Mouse (Mus musculus) liver, embryonic 11.5 days (tissue): ENCODE data around the gene Eml6. TPM values are rescaled to one million over a fixed set of nuclear protein-coding genes. Genes with fewer than 3 reads are reported as not detected.
"Not testable (repeated sequence)": the region's sequence is repeated elsewhere in the genome, so short reads cannot be mapped to it uniquely, and the experiment has no call there.

Experiments used
- ATAC-seq: fragments of 200-750 bp; cut with Nextera tagmentation; replicated peaks from 2 replicates; pipeline ENCODE4 v1.8.0; 2017; ENCODE audit warnings: moderate number of reproducible peaks, mild to moderate bottlenecking, moderate TSS enrichment, moderate library complexity; ENCODE audit not compliant: low FRiP score
- DNase-seq: peaks from one replicate; pipeline ENCODE4 v3.0.0-alpha.2; 2017; ENCODE audit warnings: low spot score
- H3K27ac ChIP-seq: fragments of 300-500 bp; sonication (generic); 2 replicates; pipeline ENCODE4 v1.5.1; 2014; ENCODE audit warnings: mild to moderate bottlenecking, low read depth, low read length, control low read depth
- H3K27me3 ChIP-seq: fragments of 300-500 bp; sonication (generic); replicated peaks from 2 replicates; pipeline ENCODE4 v1.6.1; 2014; ENCODE audit warnings: low read length, mixed read lengths; ENCODE audit not compliant: control insufficient read depth, insufficient read depth
- H3K36me3 ChIP-seq: fragments of 300-500 bp; sonication (generic); 2 replicates; pipeline ENCODE4 v1.6.1; 2014; ENCODE audit warnings: mild to moderate bottlenecking, low read length, moderate library complexity, mixed read lengths; ENCODE audit not compliant: control insufficient read depth, insufficient read depth
- H3K4me1 ChIP-seq: fragments of 300-500 bp; sonication (generic); replicated peaks from 2 replicates; pipeline ENCODE4 v1.6.1; 2014; ENCODE audit warnings: low read length, mixed read lengths; ENCODE audit not compliant: control insufficient read depth, insufficient read depth
- H3K4me2 ChIP-seq: fragments of 300-500 bp; sonication (generic); 2 replicates; pipeline ENCODE4 v1.6.1; 2014; ENCODE audit warnings: mild to moderate bottlenecking, control low read depth, moderate library complexity
- H3K4me3 ChIP-seq: fragments of 300-500 bp; sonication (generic); 2 replicates; pipeline ENCODE4 v1.5.1; 2014; ENCODE audit warnings: low read depth, low read length, control low read depth
- H3K9ac ChIP-seq: fragments of 300-500 bp; sonication (generic); 2 replicates; pipeline ENCODE4 v1.6.1; 2014; ENCODE audit warnings: low read depth, low read length, control low read depth
- H3K9me3 ChIP-seq: fragments of 300-500 bp; sonication (generic); 2 replicates; pipeline ENCODE4 v1.6.1; 2016; ENCODE audit warnings: low read length, inconsistent platforms, mixed read lengths; ENCODE audit not compliant: control insufficient read depth
- WGBS: fragments of 180-500 bp; shearing (Covaris S2); extraction: QIAGEN DNeasy Blood & Tissue Kit; methylation state at CpG from one replicate; pipeline ENCODE4 v1.1.7; 2014; 5-methylcytosine and 5-hydroxymethylcytosine counted together
- polyA plus RNA-seq: library from polyadenylated mRNA; unstranded; fragments of >200 nt; fragmentation: Nextera tagmentation; extraction: Ambion mirVana; gene quantifications from 2 replicates; pipeline ENCODE4 v1.2.1, GENCODE M21; 2014

The Eml6 gene
- polyA plus RNA-seq, 1 experiment from 2014 or later: 0.22 TPM

- no peak for ATAC-seq
- no peak overlapping the region for H3K27ac ChIP-seq
- no peak overlapping the region for H3K4me3 ChIP-seq
- no peak overlapping the region for H3K4me2 ChIP-seq
- no peaks in the 10 kb centered on the region for H3K4me1 ChIP-seq
- no peaks in the 10 kb centered on the region for H3K36me3 ChIP-seq
- no peaks in the 10 kb centered on the region for H3K27me3 ChIP-seq
- H3K9ac ChIP-seq: no peak overlapping the region
- no peaks in the 10 kb centered on the region for H3K9me3 ChIP-seq
- no peak for DNase-seq
- WGBS: 82% methylated on average over 5 of the region's 5 CpGs
Observed at GRCm38 (mm10) chr11:29758617-29759016, 267.2 kb downstream of the Eml6 start.

- not testable (repeated sequence) for H3K4me1 ChIP-seq, H3K36me3 ChIP-seq, H3K4me2 ChIP-seq, H3K27ac ChIP-seq, DNase-seq, H3K9ac ChIP-seq, ATAC-seq, H3K9me3 ChIP-seq, H3K4me3 ChIP-seq, H3K27me3 ChIP-seq
- 84% methylated on average over 5 of the region's 5 CpGs for WGBS
Observed at GRCm38 (mm10) chr11:29756007-29756406, 269.8 kb downstream of the Eml6 start.

- Histone ChIP-seq H3K9ac (no peak overlapping the region), H3K9me3 (no peaks in the 10 kb centered on the region), H3K4me3 (no peak overlapping the region), H3K4me2 (no peak overlapping the region), H3K27me3 (no peaks in the 10 kb centered on the region), H3K36me3 (peaks cover 3% of the 10 kb centered on the region; the same call in 1 of the 2 replicates), H3K27ac (no peak overlapping the region), H3K4me1 (no peaks in the 10 kb centered on the region)
- WGBS: 86% methylated on average over 14 of the region's 14 CpGs
- ATAC-seq (no peak), DNase-seq (no peak)
Observed at GRCm38 (mm10) chr11:29751648-29752611, 273.9 kb downstream of the Eml6 start.

- no peak overlapping the region for H3K9ac ChIP-seq
- H3K4me1 ChIP-seq: no peaks in the 10 kb centered on the region
- H3K36me3 ChIP-seq: peaks cover 3% of the 10 kb centered on the region; the same call in 1 of the 2 replicates
- DNase-seq (no peak), ATAC-seq (no peak)
- no peaks in the 10 kb centered on the region for H3K27me3 ChIP-seq
- H3K27ac ChIP-seq: no peak overlapping the region
- H3K4me2 ChIP-seq: no peak overlapping the region
- H3K4me3 ChIP-seq: no peak overlapping the region
- 88% methylated on average over 2 of the region's 2 CpGs for WGBS
- no peaks in the 10 kb centered on the region for H3K9me3 ChIP-seq
Observed at GRCm38 (mm10) chr11:29751013-29751412, 274.8 kb downstream of the Eml6 start.

GRCm38 (mm10) chr11:29749468-29749829, 276.4 kb downstream of the Eml6 start:
- no peaks in the 10 kb centered on the region for H3K4me1 ChIP-seq
- no peak for ATAC-seq

GRCm38 (mm10) chr11:29748750-29749467, 276.9 kb downstream of the Eml6 start:
- Histone ChIP-seq H3K4me1 (no peaks in the 10 kb centered on the region), H3K4me3 (no peak overlapping the region), H3K9me3 (no peaks in the 10 kb centered on the region), H3K4me2 (no peak overlapping the region), H3K36me3 (peaks cover 3% of the 10 kb centered on the region; the same call in 1 of the 2 replicates), H3K9ac (no peak overlapping the region), H3K27ac (no peak overlapping the region), H3K27me3 (no peaks in the 10 kb centered on the region)
- DNase-seq (no peak), ATAC-seq (no peak)
- 93% methylated on average over 8 of the region's 8 CpGs for WGBS

More at GRCm38 (mm10) chr11:29749468-29749829, 276.4 kb downstream of the Eml6 start:
- Histone ChIP-seq H3K9me3 (no peaks in the 10 kb centered on the region), H3K4me2 (no peak overlapping the region), H3K36me3 (peaks cover 3% of the 10 kb centered on the region; the same call in 1 of the 2 replicates), H3K27me3 (no peaks in the 10 kb centered on the region), H3K4me3 (no peak overlapping the region), H3K9ac (no peak overlapping the region), H3K27ac (no peak overlapping the region)
- 92% methylated on average over 1 of the region's 1 CpGs for WGBS
- no peak for DNase-seq

- H3K36me3 ChIP-seq: peaks cover 5% of the 10 kb centered on the region; the same call in 1 of the 2 replicates
- H3K4me1 ChIP-seq: no peaks in the 10 kb centered on the region
- H3K9me3 ChIP-seq: no peaks in the 10 kb centered on the region
- no peak overlapping the region for H3K27ac ChIP-seq
- ATAC-seq (no peak), DNase-seq (no peak)
- no peak overlapping the region for H3K9ac ChIP-seq
- H3K4me3 ChIP-seq: no peak overlapping the region
- H3K4me2 ChIP-seq: no peak overlapping the region
- no peaks in the 10 kb centered on the region for H3K27me3 ChIP-seq
- WGBS: 82% methylated on average over 1 of the region's 1 CpGs
Observed at GRCm38 (mm10) chr11:29747881-29748280, 278.0 kb downstream of the Eml6 start.

GRCm38 (mm10) chr11:29747365-29747764, 278.5 kb downstream of the Eml6 start:
- H3K9ac ChIP-seq: no peak overlapping the region
- no peak for DNase-seq
- H3K9me3 ChIP-seq: no peaks in the 10 kb centered on the region
- ATAC-seq: no peak
- H3K27me3 ChIP-seq: no peaks in the 10 kb centered on the region
- 87% methylated on average over 3 of the region's 3 CpGs for WGBS
- H3K4me2 ChIP-seq: no peak overlapping the region
- H3K4me1 ChIP-seq: no peaks in the 10 kb centered on the region
- no peak overlapping the region for H3K27ac ChIP-seq
- H3K4me3 ChIP-seq: no peak overlapping the region
- H3K36me3 ChIP-seq: peaks cover 5% of the 10 kb centered on the region; the same call in 1 of the 2 replicates
